Mouse (Mus musculus) bone marrow, adult 2 months (tissue): Measurements from ENCODE around the gene Comp.

Experiments
- CTCF ChIP-seq: fragments of 200-500 bp; IDR thresholded peaks from 2 replicates; pipeline ENCODE4 v1.5.1; 2011; ENCODE audit warnings: low read length, control low read depth; ENCODE audit not compliant: control insufficient read depth, insufficient read depth
- POLR2A ChIP-seq: fragments of 200-500 bp; IDR thresholded peaks from 2 replicates; pipeline ENCODE4 v1.6.1; 2011; ENCODE audit warnings: low read depth, mild to moderate bottlenecking, control low read depth, low read length, borderline replicate concordance; ENCODE audit not compliant: control insufficient read depth

DNA sequence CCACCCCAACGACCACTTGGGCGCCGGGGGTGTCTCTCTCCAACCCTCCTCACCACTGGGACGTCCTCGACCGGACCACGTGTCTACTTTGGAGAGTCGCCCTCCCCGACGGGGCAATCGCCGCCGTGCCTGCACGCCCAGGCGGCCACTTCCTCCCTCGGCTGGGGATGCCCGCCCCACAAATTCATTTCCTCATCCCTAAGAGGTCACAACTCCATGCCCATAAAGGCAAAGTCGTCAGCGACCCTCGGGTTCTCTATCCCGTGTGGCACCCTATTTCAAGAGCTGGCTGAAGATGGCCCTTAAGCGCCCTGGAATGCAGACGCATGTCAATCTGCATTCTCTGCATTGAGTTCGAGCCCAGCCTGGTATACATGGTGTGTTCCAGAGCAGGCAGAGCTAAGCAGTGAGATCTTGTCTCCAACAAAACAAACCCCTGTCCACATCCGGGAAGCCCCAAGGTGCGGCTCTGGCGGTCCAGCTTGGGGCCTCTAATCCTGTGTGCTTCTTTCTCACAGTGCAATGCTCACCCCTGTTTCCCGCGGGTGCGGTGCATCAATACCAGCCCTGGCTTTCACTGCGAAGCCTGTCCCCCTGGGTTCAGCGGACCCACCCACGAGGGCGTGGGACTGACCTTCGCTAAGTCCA is 2.0 kb downstream of the Comp start:
- TF ChIP-seq POLR2A: no peak
- TF ChIP-seq CTCF: no peak
